Mouse (Mus musculus) hindbrain, embryonic 16.5 days (tissue): Measurements from ENCODE around the gene Lyst. TPM values are rescaled to one million over a fixed set of nuclear protein-coding genes. Genes with fewer than 3 reads are reported as not detected.

Experiments
- ATAC-seq: fragments of 200-750 bp; cut with Nextera tagmentation; 2 replicates; pipeline ENCODE4 v1.8.0; 2017; ENCODE audit warnings: moderate TSS enrichment, moderate library complexity
- H3K27ac ChIP-seq: fragments of 300-500 bp; sonication (generic); 2 replicates; pipeline ENCODE4 v1.5.1; 2014; ENCODE audit warnings: low read depth, mild to moderate bottlenecking, control low read depth, low read length, moderate library complexity
- H3K27me3 ChIP-seq: fragments of 300-500 bp; sonication (generic); replicated peaks from 2 replicates; pipeline ENCODE4 v1.6.1; 2014; ENCODE audit warnings: low read length; ENCODE audit not compliant: control insufficient read depth, insufficient read depth
- H3K36me3 ChIP-seq: fragments of 300-500 bp; sonication (generic); 2 replicates; pipeline ENCODE4 v1.6.1; 2014; ENCODE audit warnings: mild to moderate bottlenecking, low read length, moderate library complexity, mixed read lengths; ENCODE audit not compliant: control insufficient read depth, insufficient read depth
- H3K4me1 ChIP-seq: fragments of 300-500 bp; sonication (generic); 2 replicates; pipeline ENCODE4 v1.6.1; 2014; ENCODE audit warnings: low read depth, low read length; ENCODE audit not compliant: control insufficient read depth, insufficient read depth
- H3K4me2 ChIP-seq: fragments of 300-500 bp; sonication (generic); 2 replicates; pipeline ENCODE4 v1.6.1; 2014; ENCODE audit warnings: mild to moderate bottlenecking, low read length, control low read depth, moderate library complexity
- H3K4me3 ChIP-seq: fragments of 300-500 bp; sonication (generic); 2 replicates; pipeline ENCODE4 v1.5.1; 2014; ENCODE audit warnings: mild to moderate bottlenecking, low read length, control low read depth, moderate library complexity
- H3K9ac ChIP-seq: fragments of 300-500 bp; sonication (generic); 2 replicates; pipeline ENCODE4 v1.6.1; 2014; ENCODE audit warnings: low read depth, mild to moderate bottlenecking, control low read depth, low read length, moderate library complexity
- H3K9me3 ChIP-seq: fragments of 300-500 bp; sonication (generic); 2 replicates; pipeline ENCODE4 v1.6.1; 2014; ENCODE audit warnings: mild to moderate bottlenecking, low read length, moderate library complexity; ENCODE audit not compliant: control insufficient read depth
- WGBS: fragments of 180-500 bp; shearing (Covaris S2); extraction: QIAGEN DNeasy Blood & Tissue Kit; methylation state at CpG from one replicate; pipeline ENCODE4 v1.1.7; 2014; 5-methylcytosine and 5-hydroxymethylcytosine counted together
- polyA plus RNA-seq: library from polyadenylated mRNA; unstranded; fragments of >200 nt; fragmentation: Nextera tagmentation; extraction: Ambion mirVana; gene quantifications from 2 replicates; pipeline ENCODE4 v1.2.1, GENCODE M21; 2015

Gene Lyst
- polyA plus RNA-seq, 1 experiment from 2014 or later, result 4.2 TPM

GRCm38 (mm10) chr13:13818696-13819095 is 228.5 kb downstream of the Lyst start:
- Histone ChIP-seq H3K36me3 (no peaks in the 10 kb centered on the region), H3K4me1 (no peaks in the 10 kb centered on the region), H3K9me3 (no peaks in the 10 kb centered on the region), H3K27ac (no peak overlapping the region), H3K4me3 (no peak overlapping the region), H3K9ac (no peak overlapping the region), H3K27me3 (no peaks in the 10 kb centered on the region), H3K4me2 (no peak overlapping the region)
- WGBS, result 85% methylated on average over 3 of the region's 3 CpGs
- no peak for ATAC-seq

DNA sequence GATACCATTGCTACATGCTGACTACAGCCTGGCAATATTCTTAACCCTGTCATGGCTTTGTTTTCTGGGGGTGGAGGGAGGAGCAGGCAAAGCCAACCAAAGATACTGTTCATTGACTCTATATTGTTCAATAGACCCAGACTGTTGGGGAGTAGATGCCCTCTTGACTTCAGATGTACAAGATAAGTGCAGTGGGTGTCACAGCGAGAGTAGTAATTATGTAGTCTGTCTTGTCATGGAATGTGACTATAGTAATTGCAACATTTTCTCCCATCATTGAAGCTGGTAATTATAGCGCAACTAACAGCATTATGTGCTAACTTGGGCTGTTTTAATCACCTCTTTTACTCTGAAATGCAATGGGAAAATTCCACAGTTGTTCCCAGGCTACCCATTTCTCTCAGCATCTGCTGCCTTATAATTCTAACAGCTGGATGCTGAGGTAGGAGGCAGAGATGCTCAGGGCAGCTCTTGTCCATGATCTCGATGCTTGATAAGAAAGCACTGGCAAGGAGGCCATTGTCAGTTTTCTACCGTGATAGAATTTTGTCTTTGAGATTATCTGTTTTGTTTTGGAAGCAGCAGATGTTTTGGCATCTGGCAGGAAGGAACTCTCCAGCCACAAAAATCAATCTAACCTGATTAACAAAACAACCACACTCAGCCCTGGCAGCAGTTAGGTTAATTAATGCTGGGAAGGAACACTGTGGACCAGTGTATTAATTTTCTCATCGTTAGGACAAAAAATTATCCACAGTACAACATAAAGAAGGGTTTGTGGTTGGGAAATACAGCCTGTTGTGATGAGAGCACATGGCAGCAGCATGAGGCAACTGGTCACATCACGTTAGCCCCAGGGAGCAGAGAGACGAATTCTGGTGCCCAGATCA is 230.3 kb downstream of the Lyst start:
- ATAC-seq, result peak; percentile 73
- Histone ChIP-seq H3K27ac (0 out of 2 replicates have a peak overlapping the region, but pooled peaks have one; percentile 17), H3K36me3 (no peaks in the 10 kb centered on the region)

DNA sequence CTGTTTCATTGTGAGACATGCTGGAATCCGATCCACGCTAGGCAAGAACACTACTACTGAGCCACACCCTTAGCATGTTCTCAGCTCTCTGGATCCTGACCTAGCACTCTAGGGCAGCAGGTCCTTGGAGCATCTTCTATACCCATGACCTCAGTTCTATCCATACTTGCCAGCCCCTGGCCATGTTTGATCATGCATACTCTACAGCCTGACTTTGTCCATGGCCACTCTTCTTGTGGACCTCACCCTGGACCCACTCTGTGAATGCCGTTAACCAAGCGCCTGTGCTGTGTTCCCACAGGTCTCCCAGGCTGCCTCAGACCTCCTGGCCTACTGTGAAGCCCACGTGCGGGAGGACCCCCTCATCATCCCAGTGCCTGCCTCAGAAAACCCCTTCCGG is 234.7 kb downstream of the Lyst start:
- no peak for ATAC-seq
- no peak overlapping the region for H3K4me2 ChIP-seq
- H3K36me3 ChIP-seq, result no peaks in the 10 kb centered on the region
- H3K4me3 ChIP-seq, result no peak overlapping the region
- H3K9ac ChIP-seq, result no peak overlapping the region
- H3K9me3 ChIP-seq, result no peaks in the 10 kb centered on the region
- H3K27ac ChIP-seq, result no peak overlapping the region
- no peaks in the 10 kb centered on the region for H3K4me1 ChIP-seq
- H3K27me3 ChIP-seq, result no peaks in the 10 kb centered on the region
- WGBS, result 91% methylated on average over 7 of the region's 7 CpGs

More for the DNA sequence above, 230.3 kb downstream of the Lyst start:
- H3K27me3 ChIP-seq, result no peaks in the 10 kb centered on the region
- no peaks in the 10 kb centered on the region for H3K9me3 ChIP-seq
- H3K9ac ChIP-seq, result no peak overlapping the region
- H3K4me1 ChIP-seq, result no peaks in the 10 kb centered on the region
- no peak overlapping the region for H3K4me3 ChIP-seq
- WGBS, result 61% methylated on average over 7 of the region's 7 CpGs
- H3K4me2 ChIP-seq, result no peak overlapping the region

GRCm38 (mm10) chr13:13826533-13826932 is 236.3 kb downstream of the Lyst start:
- ATAC-seq, result peak; percentile 46
- 82% methylated on average over 6 of the region's 6 CpGs for WGBS

DNA sequence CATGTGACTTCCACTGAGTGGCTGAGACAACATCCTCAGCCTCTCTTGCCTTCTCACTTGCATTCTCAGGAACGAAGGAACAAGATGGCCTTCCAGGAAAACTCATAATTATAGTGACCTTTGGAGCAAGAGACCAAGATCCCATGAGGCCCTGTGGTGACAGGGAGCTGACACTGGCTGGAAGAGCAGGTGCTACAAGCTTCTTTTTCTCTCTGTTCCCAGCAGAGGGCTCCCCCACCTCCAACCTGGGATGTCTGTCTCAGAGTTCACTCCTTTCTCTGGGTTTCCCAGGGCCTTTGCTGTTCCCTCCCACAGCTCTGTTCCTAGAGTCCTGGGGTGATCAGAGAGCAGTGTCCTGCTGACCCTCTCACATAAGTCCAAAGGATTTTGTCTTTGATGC is 237.9 kb downstream of the Lyst start:
- no peaks in the 10 kb centered on the region for H3K9me3 ChIP-seq
- ATAC-seq, result no peak
- 39% methylated on average over 1 of the region's 1 CpGs for WGBS
- H3K27me3 ChIP-seq, result no peaks in the 10 kb centered on the region
- no peak overlapping the region for H3K4me3 ChIP-seq
- H3K36me3 ChIP-seq, result no peaks in the 10 kb centered on the region
- no peaks in the 10 kb centered on the region for H3K4me1 ChIP-seq
- no peak overlapping the region for H3K27ac ChIP-seq
- H3K9ac ChIP-seq, result no peak overlapping the region
- H3K4me2 ChIP-seq, result no peak overlapping the region

More at GRCm38 (mm10) chr13:13826533-13826932, 236.3 kb downstream of the Lyst start:
- Histone ChIP-seq H3K4me2 (no peak overlapping the region), H3K4me1 (no peaks in the 10 kb centered on the region), H3K27ac (no peak overlapping the region), H3K36me3 (no peaks in the 10 kb centered on the region), H3K27me3 (no peaks in the 10 kb centered on the region), H3K9ac (no peak overlapping the region), H3K9me3 (no peaks in the 10 kb centered on the region), H3K4me3 (no peak overlapping the region)

Other genes starting within 250 kb of the Lyst start
- 25.8 and 26.1 TPM in 2 replicates for gene Gpr137b, start 196.4 kb upstream of the Lyst start, polyA plus RNA-seq
- 63.8 and 78.5 TPM in 2 replicates for gene Nid1, start 152.8 kb upstream of the Lyst start, polyA plus RNA-seq
- 105 and 106 TPM in 2 replicates for gene Gng4, start 193.7 kb downstream of the Lyst start, polyA plus RNA-seq